Mouse (Mus musculus) midbrain, embryonic 13.5 days (tissue): ENCODE data around the gene Capn7. TPM values are rescaled to one million over a fixed set of nuclear protein-coding genes. Genes with fewer than 3 reads are reported as not detected.

ENCODE experiments used
- ATAC-seq: fragments of 200-750 bp; cut with Nextera tagmentation; 2 replicates; pipeline ENCODE4 v1.8.0; 2017; ENCODE audit warnings: mild to moderate bottlenecking, moderate TSS enrichment, moderate library complexity
- H3K27ac ChIP-seq: fragments of 300-500 bp; sonication (generic); 2 replicates; pipeline ENCODE4 v1.5.1; 2015; ENCODE audit warnings: inconsistent platforms, mild to moderate bottlenecking, moderate library complexity
- H3K27me3 ChIP-seq: fragments of 300-500 bp; sonication (generic); 2 replicates; pipeline ENCODE4 v1.6.1; 2015; ENCODE audit warnings: mild to moderate bottlenecking, inconsistent platforms
- H3K36me3 ChIP-seq: fragments of 300-500 bp; sonication (generic); 2 replicates; pipeline ENCODE4 v1.6.1; 2015; ENCODE audit warnings: mild to moderate bottlenecking, inconsistent platforms
- H3K4me1 ChIP-seq: fragments of 300-500 bp; sonication (generic); replicated peaks from 2 replicates; pipeline ENCODE4 v1.6.1; 2015; ENCODE audit warnings: inconsistent platforms
- H3K4me2 ChIP-seq: fragments of 300-500 bp; sonication (generic); replicated peaks from 2 replicates; pipeline ENCODE4 v1.6.1; 2015; ENCODE audit warnings: moderate library complexity, mild to moderate bottlenecking, inconsistent platforms
- H3K4me3 ChIP-seq: fragments of 300-500 bp; sonication (generic); replicated peaks from 2 replicates; pipeline ENCODE4 v1.5.1; 2015; ENCODE audit warnings: mild to moderate bottlenecking, inconsistent platforms
- H3K9ac ChIP-seq: fragments of 300-500 bp; sonication (generic); replicated peaks from 2 replicates; pipeline ENCODE4 v1.6.1; 2015; ENCODE audit warnings: mild to moderate bottlenecking, inconsistent platforms
- H3K9me3 ChIP-seq: fragments of 300-500 bp; sonication (generic); 2 replicates; pipeline ENCODE4 v1.6.1; 2016; ENCODE audit warnings: mild to moderate bottlenecking, inconsistent platforms
- WGBS: fragments of 180-500 bp; shearing (Covaris S2); methylation state at CpG from one replicate; pipeline ENCODE4 v1.1.7; 2015; 5-methylcytosine and 5-hydroxymethylcytosine counted together
- polyA plus RNA-seq: library from polyadenylated mRNA; unstranded; fragments of >200 nt; fragmentation: Nextera tagmentation; extraction: Ambion mirVana; gene quantifications from 2 replicates; pipeline ENCODE4 v1.2.1, GENCODE M21; 2015

The Capn7 gene
- polyA plus RNA-seq, 1 experiment from 2014 or later, result 69.7 TPM

- no peaks in the 10 kb centered on the region for H3K9me3 ChIP-seq
- no peak overlapping the region for H3K9ac ChIP-seq
- no peak for ATAC-seq
- no peaks in the 10 kb centered on the region for H3K27me3 ChIP-seq
- H3K4me2 ChIP-seq, result no peak overlapping the region
- 74% methylated on average over 6 of the region's 6 CpGs for WGBS
- no peak overlapping the region for H3K4me3 ChIP-seq
- H3K27ac ChIP-seq, result no peak overlapping the region
- peaks cover 10% of the 10 kb centered on the region; the same call in 1 of the 2 replicates for H3K4me1 ChIP-seq
- H3K36me3 ChIP-seq, result peaks cover 38% of the 10 kb centered on the region
These were observed 71.6 kb downstream of the Capn7 start for GRCm38 (mm10) chr14:31407911-31408604.

- whole genome bisulfite sequencing, result 65% methylated on average over 8 of the region's 8 CpGs
- Histone ChIP-seq H3K9me3 (no peaks in the 10 kb centered on the region), H3K27ac (no peak overlapping the region), H3K4me1 (peaks cover 16% of the 10 kb centered on the region), H3K27me3 (no peaks in the 10 kb centered on the region), H3K9ac (no peak overlapping the region), H3K4me2 (no peak overlapping the region), H3K4me3 (no peak overlapping the region), H3K36me3 (peaks cover 35% of the 10 kb centered on the region)
- ATAC-seq, result no peak
These were observed 72.2 kb downstream of the Capn7 start for GRCm38 (mm10) chr14:31408666-31409065.

GRCm38 (mm10) chr14:31410123-31410724 is 73.8 kb downstream of the Capn7 start:
- H3K9ac ChIP-seq, result no peak overlapping the region
- H3K4me1 ChIP-seq, result peaks cover 22% of the 10 kb centered on the region
- no peak overlapping the region for H3K4me3 ChIP-seq
- no peaks in the 10 kb centered on the region for H3K27me3 ChIP-seq
- no peak overlapping the region for H3K27ac ChIP-seq
- peaks cover 35% of the 10 kb centered on the region for H3K36me3 ChIP-seq
- H3K9me3 ChIP-seq, result no peaks in the 10 kb centered on the region
- H3K4me2 ChIP-seq, result no peak overlapping the region
- 86% methylated on average over 9 of the region's 9 CpGs for WGBS
- ATAC-seq, result no peak

- Histone ChIP-seq H3K27ac (no peak overlapping the region), H3K9me3 (no peaks in the 10 kb centered on the region), H3K36me3 (peaks cover 33% of the 10 kb centered on the region), H3K4me1 (peaks cover 24% of the 10 kb centered on the region), H3K9ac (no peak overlapping the region), H3K4me3 (no peak overlapping the region), H3K27me3 (no peaks in the 10 kb centered on the region), H3K4me2 (no peak overlapping the region)
- 91% methylated on average over 4 of the region's 4 CpGs for WGBS
- ATAC-seq, result no peak
These were observed 74.3 kb downstream of the Capn7 start for GRCm38 (mm10) chr14:31410737-31411136.

GRCm38 (mm10) chr14:31412651-31413056 is 76.2 kb downstream of the Capn7 start:
- H3K27ac ChIP-seq, result no peak overlapping the region
- H3K9ac ChIP-seq, result no peak overlapping the region
- no peak overlapping the region for H3K4me2 ChIP-seq
- no peaks in the 10 kb centered on the region for H3K9me3 ChIP-seq
- no peak for ATAC-seq
- 85% methylated on average over 10 of the region's 10 CpGs for WGBS
- H3K36me3 ChIP-seq, result peaks cover 19% of the 10 kb centered on the region
- no peak overlapping the region for H3K4me3 ChIP-seq
- peaks cover 24% of the 10 kb centered on the region for H3K4me1 ChIP-seq
- H3K27me3 ChIP-seq, result no peaks in the 10 kb centered on the region

- ATAC-seq, result no peak
- H3K27ac ChIP-seq, result no peak overlapping the region
- no peaks in the 10 kb centered on the region for H3K27me3 ChIP-seq
- H3K4me3 ChIP-seq, result no peak overlapping the region
- peaks cover 15% of the 10 kb centered on the region for H3K36me3 ChIP-seq
- H3K9me3 ChIP-seq, result no peaks in the 10 kb centered on the region
- H3K4me1 ChIP-seq, result peaks cover 24% of the 10 kb centered on the region
- H3K4me2 ChIP-seq, result no peak overlapping the region
- no peak overlapping the region for H3K9ac ChIP-seq
- 18% methylated on average over 6 of the region's 6 CpGs for WGBS
These were observed 77.1 kb downstream of the Capn7 start for GRCm38 (mm10) chr14:31413475-31414086.

- 80% methylated on average over 10 of the region's 10 CpGs for WGBS
- no peaks in the 10 kb centered on the region for H3K9me3 ChIP-seq
- no peak overlapping the region for H3K4me3 ChIP-seq
- H3K36me3 ChIP-seq, result peaks cover 15% of the 10 kb centered on the region
- H3K27me3 ChIP-seq, result no peaks in the 10 kb centered on the region
- H3K9ac ChIP-seq, result no peak overlapping the region
- H3K4me2 ChIP-seq, result no peak overlapping the region
- ATAC-seq, result no peak
- H3K27ac ChIP-seq, result no peak overlapping the region
- H3K4me1 ChIP-seq, result peaks cover 27% of the 10 kb centered on the region
These were observed 78.0 kb downstream of the Capn7 start for GRCm38 (mm10) chr14:31414235-31414966.

GRCm38 (mm10) chr14:31414967-31415376 is 78.5 kb downstream of the Capn7 start:
- WGBS, result 81% methylated on average over 7 of the region's 7 CpGs
- Histone ChIP-seq H3K9me3 (no peaks in the 10 kb centered on the region), H3K4me3 (no peak overlapping the region), H3K36me3 (peaks cover 15% of the 10 kb centered on the region), H3K4me1 (peaks cover 27% of the 10 kb centered on the region), H3K27ac (no peak overlapping the region), H3K27me3 (no peaks in the 10 kb centered on the region), H3K9ac (no peak overlapping the region), H3K4me2 (no peak overlapping the region)
- no peak for ATAC-seq

- no peak for ATAC-seq
- H3K27ac ChIP-seq, result no peak overlapping the region
- no peak overlapping the region for H3K9ac ChIP-seq
- H3K4me1 ChIP-seq, result peaks cover 33% of the 10 kb centered on the region
- peaks cover under 1% of the 10 kb centered on the region; the same call in 1 of the 2 replicates for H3K36me3 ChIP-seq
- H3K4me2 ChIP-seq, result no peak overlapping the region
- H3K4me3 ChIP-seq, result no peak overlapping the region
- no peaks in the 10 kb centered on the region for H3K27me3 ChIP-seq
- no peaks in the 10 kb centered on the region for H3K9me3 ChIP-seq
- 76% methylated on average over 3 of the region's 3 CpGs for WGBS
These were observed 80.0 kb downstream of the Capn7 start for GRCm38 (mm10) chr14:31416411-31416810.

GRCm38 (mm10) chr14:31416835-31417549 is 80.6 kb downstream of the Capn7 start:
- no peaks in the 10 kb centered on the region for H3K27me3 ChIP-seq
- H3K9ac ChIP-seq, result no peak overlapping the region
- no peak overlapping the region for H3K4me2 ChIP-seq
- H3K27ac ChIP-seq, result no peak overlapping the region
- ATAC-seq, result no peak
- 83% methylated on average over 16 of the region's 16 CpGs for WGBS
- no peaks in the 10 kb centered on the region for H3K9me3 ChIP-seq
- H3K4me1 ChIP-seq, result peaks cover 33% of the 10 kb centered on the region
- H3K36me3 ChIP-seq, result no peaks in the 10 kb centered on the region
- H3K4me3 ChIP-seq, result no peak overlapping the region

- 33% methylated on average over 4 of the region's 4 CpGs for WGBS
- Histone ChIP-seq H3K36me3 (no peaks in the 10 kb centered on the region), H3K4me2 (no peak overlapping the region), H3K9ac (no peak overlapping the region), H3K4me3 (no peak overlapping the region), H3K9me3 (no peaks in the 10 kb centered on the region), H3K4me1 (peaks cover 25% of the 10 kb centered on the region), H3K27me3 (no peaks in the 10 kb centered on the region), H3K27ac (no peak overlapping the region)
- no peak for ATAC-seq
These were observed 82.8 kb downstream of the Capn7 start for GRCm38 (mm10) chr14:31419279-31419678.
